Mouse (Mus musculus) thymus, adult 2 months (tissue): Measurements from ENCODE around the gene Ccdc85b. TPM values are rescaled to one million over a fixed set of nuclear protein-coding genes. Genes with fewer than 3 reads are reported as not detected.
"Not testable (repeated sequence)": the region's sequence is repeated elsewhere in the genome, so short reads cannot be mapped to it uniquely, and the experiment has no call there.

Experiments
- DNase-seq: peaks from one replicate; pipeline ENCODE4 v3.0.0; 2021
- H3K27ac ChIP-seq: fragments of 200-500 bp; 2 replicates; pipeline ENCODE4 v1.5.1; 2012; ENCODE audit warnings: low read length, control low read depth; ENCODE audit not compliant: control insufficient read depth, insufficient read depth
- H3K27me3 ChIP-seq: fragments of 200-500 bp; 2 replicates; pipeline ENCODE4 v1.6.1; 2012; ENCODE audit warnings: mild to moderate bottlenecking, low read length, moderate library complexity, mixed read lengths; ENCODE audit not compliant: control insufficient read depth, insufficient read depth
- H3K36me3 ChIP-seq: fragments of 200-500 bp; 2 replicates; pipeline ENCODE4 v1.6.1; 2012; ENCODE audit warnings: mild to moderate bottlenecking, low read length, moderate library complexity; ENCODE audit not compliant: control insufficient read depth, insufficient read depth
- H3K4me1 ChIP-seq: fragments of 200-500 bp; replicated peaks from 2 replicates; pipeline ENCODE4 v1.6.1; 2012; ENCODE audit warnings: low read length; ENCODE audit not compliant: control insufficient read depth, insufficient read depth
- H3K4me3 ChIP-seq: fragments of 200-500 bp; 2 replicates; pipeline ENCODE4 v1.5.1; 2012; ENCODE audit warnings: mild to moderate bottlenecking, low read length, control low read depth, moderate library complexity; ENCODE audit not compliant: control insufficient read depth, insufficient read depth
- CTCF ChIP-seq: fragments of 200-500 bp; IDR thresholded peaks from 2 replicates; pipeline ENCODE4 v1.5.1; 2012; ENCODE audit warnings: mild to moderate bottlenecking, control low read depth, low read length, moderate library complexity, borderline replicate concordance; ENCODE audit not compliant: control insufficient read depth, poor library complexity, insufficient read depth; ENCODE audit errors: extremely low read depth
- POLR2A ChIP-seq: fragments of 200-500 bp; IDR thresholded peaks from 2 replicates; pipeline ENCODE4 v1.6.1; 2012; ENCODE audit warnings: mild to moderate bottlenecking, low read length, control low read depth, moderate library complexity; ENCODE audit not compliant: control insufficient read depth, poor library complexity, insufficient read depth; ENCODE audit errors: extremely low read depth
- WGBS: fragments of 180-500 bp; shearing (Covaris S2); methylation state at CpG from one replicate; pipeline ENCODE4 v1.1.7; 2018; 5-methylcytosine and 5-hydroxymethylcytosine counted together
- polyA plus RNA-seq: library from polyadenylated mRNA; depleted of rRNA; stranded (reverse); fragments of >200 nt; gene quantifications from 2 replicates; pipeline ENCODE4 v1.2.3, GENCODE M21; 2012

The Ccdc85b gene
- polyA plus RNA-seq, 1 experiment = 8.2 TPM

- Histone ChIP-seq H3K4me1 (peaks cover 8% of the 10 kb centered on the region), H3K36me3 (peaks cover 47% of the 10 kb centered on the region), H3K27me3 (no peaks in the 10 kb centered on the region), H3K4me3 (no peak overlapping the region), H3K27ac (no peak overlapping the region)
- no peak for DNase-seq
- no peak for TF ChIP-seq CTCF
- no peak for TF ChIP-seq POLR2A
- 86% methylated on average over 4 of the region's 4 CpGs for WGBS
Observed at GRCm38 (mm10) chr19:5492641-5493040, 34.9 kb upstream of the Ccdc85b start.

- H3K27ac ChIP-seq = peak overlapping the region; percentile 90
Observed at GRCm38 (mm10) chr19:5490898-5491708, 33.4 kb upstream of the Ccdc85b start.

GRCm38 (mm10) chr19:5490313-5490897 lies 32.7 kb upstream of the Ccdc85b start, which contains the start of gene Cfl1:
Gene Cfl1, plus strand, starts transcription at chr19:5490455.
- WGBS = under 1% methylated on average over 62 of the region's 62 CpGs
- Histone ChIP-seq H3K36me3 (peaks cover 27% of the 10 kb centered on the region), H3K4me1 (peaks cover 20% of the 10 kb centered on the region), H3K4me3 (peak within 1 kb of the TSS; percentile 97), H3K27me3 (no peaks in the 10 kb centered on the region), H3K27ac (peak within 1 kb of the TSS; percentile 90)
- DNase-seq = peak; percentile 97
- peak; percentile 53; the same call in 1 of the 2 replicates for TF ChIP-seq CTCF
- TF ChIP-seq POLR2A = peak; percentile 99

More at GRCm38 (mm10) chr19:5490898-5491708, 33.4 kb upstream of the Ccdc85b start:
- DNase-seq = peak; percentile 88
- WGBS = under 1% methylated on average over 59 of the region's 59 CpGs
- Histone ChIP-seq H3K36me3 (peaks cover 32% of the 10 kb centered on the region), H3K4me1 (peaks cover 20% of the 10 kb centered on the region), H3K4me3 (peak overlapping the region; percentile 97), H3K27me3 (no peaks in the 10 kb centered on the region)
- TF ChIP-seq CTCF = no peak; the same call in 1 of the 2 replicates
- peak; percentile 70; the same call in 1 of the 2 replicates for TF ChIP-seq POLR2A

- DNase-seq = peak; percentile 24
- peak overlapping the region; percentile 88 for H3K27ac ChIP-seq
- peaks cover 27% of the 10 kb centered on the region for H3K36me3 ChIP-seq
- peaks cover 25% of the 10 kb centered on the region for H3K4me1 ChIP-seq
- 16% methylated on average over 10 of the region's 10 CpGs for WGBS
- H3K27me3 ChIP-seq, H3K4me3 ChIP-seq: not testable (repeated sequence)
Observed at GRCm38 (mm10) chr19:5489721-5490120, 32.0 kb upstream of the Ccdc85b start.

- no peaks in the 10 kb centered on the region for H3K27me3 ChIP-seq
- peak; percentile 53; the same call in 1 of the 2 replicates for TF ChIP-seq CTCF
- TF ChIP-seq POLR2A = peak; percentile 82
- H3K4me1 ChIP-seq = peaks cover 26% of the 10 kb centered on the region
- H3K4me3 ChIP-seq = peak overlapping the region; percentile 51
- DNase-seq = peak; percentile 99
- under 1% methylated on average over 26 of the region's 26 CpGs for WGBS
- peaks cover 25% of the 10 kb centered on the region for H3K36me3 ChIP-seq
- H3K27ac ChIP-seq = peak overlapping the region; percentile 97
Observed at GRCm38 (mm10) chr19:5488878-5489571, 31.3 kb upstream of the Ccdc85b start.

- H3K27me3 ChIP-seq = no peaks in the 10 kb centered on the region
- under 1% methylated on average over 39 of the region's 39 CpGs for WGBS
Observed at GRCm38 (mm10) chr19:5487768-5488550, 30.3 kb upstream of the Ccdc85b start, which contains the start of gene Mus81. Gene Mus81, minus strand, starts transcription at chr19:5488402.

More at GRCm38 (mm10) chr19:5487768-5488550, 30.3 kb upstream of the Ccdc85b start, which contains the start of gene Mus81:
- peak; percentile 96 for DNase-seq
- Histone ChIP-seq H3K27ac (peak within 1 kb of the TSS; percentile 97), H3K36me3 (peaks cover 22% of the 10 kb centered on the region), H3K4me3 (peak within 1 kb of the TSS; percentile 63), H3K4me1 (peaks cover 26% of the 10 kb centered on the region)
- TF ChIP-seq POLR2A = peak; percentile 31; the same call in 1 of the 2 replicates
- peak; percentile 99 for TF ChIP-seq CTCF
